Mouse (Mus musculus) embryonic facial prominence, embryonic 11.5 days (tissue): Measurements from ENCODE around the gene Gpa33. TPM values are rescaled to one million over a fixed set of nuclear protein-coding genes. Genes with fewer than 3 reads are reported as not detected.
"Not testable (repeated sequence)": the region's sequence is repeated elsewhere in the genome, so short reads cannot be mapped to it uniquely, and the experiment has no call there.

Source experiments
- ATAC-seq: fragments of 200-750 bp; cut with Nextera tagmentation; replicated peaks from 2 replicates; pipeline ENCODE4 v1.8.0; 2017; ENCODE audit warnings: low read depth; ENCODE audit not compliant: insufficient number of reproducible peaks, low FRiP score, low TSS enrichment
- DNase-seq: peaks from one replicate; pipeline ENCODE4 v3.0.0-alpha.2; 2015; ENCODE audit warnings: low spot score
- H3K27ac ChIP-seq: fragments of 300-500 bp; sonication (generic); replicated peaks from 2 replicates; pipeline ENCODE4 v1.5.1; 2014; ENCODE audit warnings: mild to moderate bottlenecking, low read depth, low read length, control low read depth
- H3K27me3 ChIP-seq: fragments of 300-500 bp; sonication (generic); 2 replicates; pipeline ENCODE4 v1.6.1; 2014; ENCODE audit warnings: mild to moderate bottlenecking, low read length, moderate library complexity, mixed read lengths; ENCODE audit not compliant: control insufficient read depth, insufficient read depth
- H3K36me3 ChIP-seq: fragments of 300-500 bp; sonication (generic); replicated peaks from 2 replicates; pipeline ENCODE4 v1.6.1; 2014; ENCODE audit warnings: low read depth, mild to moderate bottlenecking, low read length, moderate library complexity, mixed read lengths; ENCODE audit not compliant: control insufficient read depth, insufficient read depth
- H3K4me1 ChIP-seq: fragments of 300-500 bp; sonication (generic); 2 replicates; pipeline ENCODE4 v1.6.1; 2014; ENCODE audit warnings: low read length, mixed read lengths; ENCODE audit not compliant: control insufficient read depth, insufficient read depth
- H3K4me2 ChIP-seq: fragments of 300-500 bp; sonication (generic); 2 replicates; pipeline ENCODE4 v1.6.1; 2014; ENCODE audit warnings: low read depth, mild to moderate bottlenecking, control low read depth, low read length, moderate library complexity
- H3K4me3 ChIP-seq: fragments of 300-500 bp; sonication (generic); 2 replicates; pipeline ENCODE4 v1.5.1; 2014; ENCODE audit warnings: low read depth, low read length, control low read depth
- H3K9ac ChIP-seq: fragments of 300-500 bp; sonication (generic); replicated peaks from 2 replicates; pipeline ENCODE4 v1.6.1; 2014; ENCODE audit warnings: mild to moderate bottlenecking, control low read depth, low read length
- H3K9me3 ChIP-seq: fragments of 300-500 bp; sonication (generic); replicated peaks from 2 replicates; pipeline ENCODE4 v1.6.1; 2016; ENCODE audit warnings: mild to moderate bottlenecking, low read length, inconsistent platforms, mixed read lengths; ENCODE audit not compliant: control insufficient read depth
- WGBS: fragments of 180-500 bp; shearing (Covaris S2); extraction: QIAGEN DNeasy Blood & Tissue Kit; methylation state at CpG from one replicate; pipeline ENCODE4 v1.1.7; 2014; 5-methylcytosine and 5-hydroxymethylcytosine counted together
- polyA plus RNA-seq: library from polyadenylated mRNA; unstranded; fragments of >200 nt; fragmentation: Nextera tagmentation; extraction: Ambion mirVana; gene quantifications from 2 replicates; pipeline ENCODE4 v1.2.1, GENCODE M21; 2014

Gene Gpa33
- polyA plus RNA-seq, 1 experiment from 2014 or later = 0.34 TPM

DNA sequence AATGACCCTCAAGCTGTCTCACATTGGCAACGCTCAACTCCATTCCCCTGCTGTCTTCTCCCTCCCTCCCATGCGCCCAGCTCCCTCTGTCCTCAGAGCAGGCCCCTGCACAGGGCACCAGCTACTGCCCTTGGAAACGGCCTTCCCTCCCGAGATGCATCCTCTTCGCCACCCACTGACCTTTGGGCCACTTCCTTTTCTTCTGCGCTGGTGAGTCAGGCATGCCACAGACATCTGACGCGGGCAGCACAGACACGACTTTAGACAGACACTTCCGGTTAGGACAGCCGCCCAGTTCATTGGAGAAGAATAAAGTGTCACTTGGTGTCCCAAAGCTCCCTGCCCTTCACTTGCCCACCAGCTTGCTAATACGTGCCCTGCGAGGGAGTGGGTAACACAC is 8.1 kb downstream of the Gpa33 start:
- Histone ChIP-seq H3K27ac (no peak overlapping the region), H3K36me3 (no peaks in the 10 kb centered on the region), H3K9me3 (no peaks in the 10 kb centered on the region), H3K9ac (no peak overlapping the region), H3K4me1 (no peaks in the 10 kb centered on the region), H3K4me2 (no peak overlapping the region), H3K27me3 (no peaks in the 10 kb centered on the region), H3K4me3 (no peak overlapping the region)
- 66% methylated on average over 13 of the region's 13 CpGs for WGBS
- no peak for ATAC-seq
- no peak for DNase-seq

DNA sequence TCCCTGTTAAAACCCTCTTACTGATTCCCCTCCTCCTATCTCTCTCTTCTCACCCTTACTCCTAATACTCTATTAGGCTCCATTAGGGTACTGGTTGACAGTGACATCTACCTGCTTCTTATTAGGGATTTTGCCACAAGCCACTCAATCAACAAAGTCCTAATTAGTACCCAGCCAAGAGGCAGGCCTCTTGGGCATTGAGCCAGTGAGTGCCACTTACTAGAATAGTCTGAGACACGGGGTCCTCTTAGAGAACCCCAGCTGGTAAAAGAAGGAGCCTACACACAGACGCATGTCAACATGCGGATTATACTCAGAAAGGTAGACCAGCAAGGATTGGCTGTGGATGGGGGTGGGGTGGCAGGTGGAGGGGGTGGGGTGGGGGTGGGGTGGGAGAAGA is 9.1 kb downstream of the Gpa33 start:
- no peak for ATAC-seq
- no peaks in the 10 kb centered on the region for H3K4me1 ChIP-seq
- WGBS = 74% methylated on average over 3 of the region's 3 CpGs

DNA sequence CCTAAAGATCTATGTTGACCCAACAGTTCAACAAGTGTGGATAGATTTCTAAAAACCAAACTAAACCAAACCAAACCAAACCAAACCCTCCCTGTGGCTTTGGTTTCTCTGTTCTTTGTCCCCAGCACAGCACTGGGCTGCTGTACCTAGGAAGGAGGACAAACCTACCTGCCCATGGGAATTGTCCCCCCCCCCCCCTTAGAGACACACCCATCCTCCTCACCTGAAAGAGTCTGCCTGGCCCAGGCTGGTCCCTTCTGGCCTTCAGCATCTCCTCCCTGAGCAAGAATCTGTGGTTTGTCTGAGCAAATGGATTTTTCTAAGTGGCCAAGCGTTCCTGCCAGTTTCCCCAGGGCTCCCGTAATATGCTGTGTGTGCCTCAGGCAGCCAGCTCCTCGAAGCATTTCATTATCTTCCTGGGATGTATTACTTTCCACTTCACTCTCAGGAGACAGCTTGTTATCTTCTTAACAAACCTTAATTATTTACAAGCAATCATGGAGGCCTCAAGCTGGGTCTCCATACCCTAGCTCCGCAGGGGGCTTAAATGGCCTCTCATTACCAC is 9.7 kb downstream of the Gpa33 start:
- no peak overlapping the region for H3K27ac ChIP-seq
- DNase-seq = no peak
- H3K4me1 ChIP-seq = no peaks in the 10 kb centered on the region
- H3K27me3 ChIP-seq = no peaks in the 10 kb centered on the region
- no peaks in the 10 kb centered on the region for H3K9me3 ChIP-seq
- ATAC-seq = 0 out of 2 replicates have a peak, but pooled peaks have one; percentile 53
- no peaks in the 10 kb centered on the region for H3K36me3 ChIP-seq
- H3K4me3 ChIP-seq = no peak overlapping the region
- 56% methylated on average over 4 of the region's 4 CpGs for WGBS
- no peak overlapping the region for H3K4me2 ChIP-seq
- H3K9ac ChIP-seq = no peak overlapping the region

More for the DNA sequence above, 9.1 kb downstream of the Gpa33 start:
- Histone ChIP-seq H3K4me2 (no peak overlapping the region), H3K27me3 (no peaks in the 10 kb centered on the region), H3K9ac (no peak overlapping the region), H3K36me3 (no peaks in the 10 kb centered on the region), H3K27ac (no peak overlapping the region), H3K4me3 (no peak overlapping the region), H3K9me3 (no peaks in the 10 kb centered on the region)
- no peak for DNase-seq

DNA sequence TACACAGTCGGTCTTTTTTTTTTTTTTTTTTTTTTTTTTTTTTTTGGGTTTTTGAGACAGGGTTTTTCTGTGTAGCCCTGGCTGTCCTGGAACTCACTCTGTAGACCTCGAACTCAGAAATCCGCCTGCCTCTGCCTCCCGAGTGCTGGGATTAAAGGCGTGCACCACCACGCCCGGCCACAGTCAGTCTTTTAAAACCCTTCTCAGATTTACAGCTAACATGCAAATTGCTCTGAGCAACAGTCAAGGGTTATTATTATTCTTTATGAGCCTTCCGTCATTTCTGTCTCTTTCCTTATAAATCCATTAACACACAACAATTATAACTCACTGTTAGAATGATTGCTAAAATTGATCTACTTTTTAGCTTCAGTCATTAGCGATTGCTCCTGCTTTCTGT is 11.8 kb downstream of the Gpa33 start:
- DNase-seq, H3K4me3 ChIP-seq, H3K4me2 ChIP-seq, H3K4me1 ChIP-seq, H3K9ac ChIP-seq, H3K36me3 ChIP-seq, ATAC-seq, H3K27ac ChIP-seq, H3K9me3 ChIP-seq, H3K27me3 ChIP-seq: not testable (repeated sequence)
- 96% methylated on average over 9 of the region's 9 CpGs for WGBS

DNA sequence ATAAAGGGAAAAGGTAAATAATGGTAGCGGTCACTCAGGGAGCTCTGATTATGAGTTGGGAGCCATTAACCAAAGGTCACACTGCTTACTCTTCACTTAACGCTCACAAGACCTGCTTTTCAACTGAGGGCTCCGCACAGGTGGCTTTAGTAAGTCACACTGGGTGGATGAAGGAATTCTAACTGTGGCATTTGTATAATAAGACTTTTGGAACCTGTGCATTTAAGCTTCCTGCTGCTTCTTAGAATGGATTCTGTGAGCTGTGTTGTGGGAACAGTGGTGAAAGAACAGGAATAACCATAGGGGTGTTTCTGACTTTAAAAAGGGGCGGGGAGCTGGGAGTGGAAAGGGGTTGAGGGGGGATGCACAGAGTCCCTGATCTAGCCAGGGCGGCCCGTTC is 12.3 kb downstream of the Gpa33 start:
- no peak overlapping the region for H3K4me3 ChIP-seq
- DNase-seq (no peak), ATAC-seq (no peak)
- no peak overlapping the region for H3K9ac ChIP-seq
- H3K9me3 ChIP-seq = no peaks in the 10 kb centered on the region
- H3K36me3 ChIP-seq = no peaks in the 10 kb centered on the region
- H3K4me1 ChIP-seq = no peaks in the 10 kb centered on the region
- WGBS = 78% methylated on average over 6 of the region's 6 CpGs
- no peaks in the 10 kb centered on the region for H3K27me3 ChIP-seq
- no peak overlapping the region for H3K4me2 ChIP-seq
- no peak overlapping the region for H3K27ac ChIP-seq

DNA sequence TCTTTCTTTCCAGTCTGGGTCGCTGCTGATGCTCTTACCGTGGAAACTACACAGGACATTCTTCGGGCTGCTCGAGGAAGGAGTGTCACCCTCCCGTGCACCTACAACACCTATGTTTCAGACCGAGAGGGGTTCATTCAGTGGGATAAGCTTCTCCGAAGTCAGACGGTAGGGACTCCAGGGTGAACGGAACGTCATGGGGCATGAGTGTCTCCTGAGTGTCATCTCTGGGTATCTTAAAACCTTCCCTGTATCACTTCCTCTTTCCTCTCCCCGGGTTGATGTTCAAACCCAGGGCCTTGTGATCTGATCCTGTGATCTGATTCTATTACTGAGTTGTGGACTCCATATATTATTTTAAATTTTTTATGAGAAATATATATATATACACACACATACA is 16.6 kb downstream of the Gpa33 start:
- 89% methylated on average over 11 of the region's 11 CpGs for WGBS
- Histone ChIP-seq H3K9me3 (no peaks in the 10 kb centered on the region), H3K4me3 (no peak overlapping the region), H3K27me3 (no peaks in the 10 kb centered on the region), H3K4me2 (no peak overlapping the region), H3K4me1 (no peaks in the 10 kb centered on the region), H3K36me3 (no peaks in the 10 kb centered on the region), H3K27ac (no peak overlapping the region), H3K9ac (no peak overlapping the region)
- DNase-seq (no peak), ATAC-seq (no peak)

DNA sequence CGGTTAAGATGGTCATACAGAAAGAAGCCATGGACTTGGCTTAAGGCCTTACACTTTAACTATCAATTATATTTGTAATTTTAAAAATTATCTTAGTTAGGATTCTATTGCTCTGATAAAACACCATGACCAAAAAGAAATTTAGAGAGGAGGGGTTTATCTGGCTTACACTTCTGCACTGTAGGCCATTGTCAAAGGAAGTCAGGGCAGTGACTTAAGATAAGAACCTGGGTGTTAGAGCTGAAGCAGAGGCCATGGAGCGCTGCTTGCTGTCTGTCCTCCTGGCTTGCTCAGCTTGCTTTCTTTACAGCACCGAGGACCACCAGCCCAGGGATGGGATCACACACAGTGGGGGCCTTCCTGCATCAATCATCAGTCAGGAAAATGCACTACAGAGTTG is 17.6 kb downstream of the Gpa33 start:
- Histone ChIP-seq H3K27me3 (no peaks in the 10 kb centered on the region), H3K27ac (no peak overlapping the region), H3K9me3 (no peaks in the 10 kb centered on the region), H3K4me1 (no peaks in the 10 kb centered on the region), H3K4me3 (no peak overlapping the region), H3K36me3 (no peaks in the 10 kb centered on the region), H3K9ac (no peak overlapping the region), H3K4me2 (no peak overlapping the region)
- ATAC-seq (no peak), DNase-seq (no peak)
- 67% methylated on average over 3 of the region's 3 CpGs for WGBS

DNA sequence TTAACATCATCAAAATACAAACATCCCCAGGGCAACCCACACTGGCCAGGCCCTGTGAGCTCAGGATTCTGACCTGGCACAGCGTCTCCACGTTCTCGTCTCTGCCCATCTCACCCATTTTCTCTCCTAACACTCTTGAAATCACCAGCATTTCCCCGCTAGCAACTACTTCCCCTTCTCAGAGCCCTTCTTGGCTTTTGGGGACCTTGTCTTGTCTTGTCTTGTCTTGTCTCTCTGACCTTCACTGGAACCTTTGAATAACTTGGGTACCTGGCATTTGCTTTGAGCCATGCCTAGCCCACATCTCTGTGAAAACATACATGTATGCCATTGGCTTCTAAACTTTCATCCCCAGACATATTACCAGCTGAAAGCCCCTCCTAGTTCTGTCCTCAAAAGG is 19.4 kb downstream of the Gpa33 start:
- no peak overlapping the region; the same call in 1 of the 2 replicates for H3K9ac ChIP-seq
- H3K36me3 ChIP-seq = no peaks in the 10 kb centered on the region
- H3K27me3 ChIP-seq = no peaks in the 10 kb centered on the region; the same call in 1 of the 2 replicates
- WGBS = 84% methylated on average over 4 of the region's 4 CpGs
- no peak for ATAC-seq
- no peak overlapping the region for H3K4me3 ChIP-seq
- no peak for DNase-seq
- no peak overlapping the region for H3K27ac ChIP-seq
- H3K4me1 ChIP-seq = no peaks in the 10 kb centered on the region
- no peak overlapping the region for H3K4me2 ChIP-seq
- no peaks in the 10 kb centered on the region for H3K9me3 ChIP-seq
